Mouse (Mus musculus): ENCODE measurements at regions not wholly inside any gene's neighbourhood (a gene's known extent, or its start where the extent isn't known, plus 50 kb on each side); places are given as distances from the start of the nearest gene placed in this dataset.
A peak's percentile ranks its signal among the peaks of the same experiment; 100 is the strongest.

DNA sequence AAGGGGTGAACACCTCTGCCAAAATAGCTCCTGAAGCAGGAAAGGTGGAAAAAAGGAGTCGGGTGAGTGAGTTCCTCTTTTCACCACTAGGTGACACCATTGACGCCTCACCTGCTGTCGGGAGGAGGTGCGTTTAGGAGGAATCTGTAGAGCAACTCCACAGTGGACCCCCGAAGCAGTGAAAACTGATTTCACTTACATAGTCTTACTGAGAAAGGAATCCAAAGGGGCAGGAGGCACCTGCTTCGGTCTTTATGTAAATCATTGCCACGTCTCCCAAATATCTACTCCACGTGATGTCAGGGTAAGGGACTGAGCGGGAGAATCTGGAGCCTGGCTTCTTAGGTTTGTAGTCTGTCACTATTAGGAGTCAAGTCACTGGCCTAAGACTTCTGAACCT is 220.5 kb upstream of the Ddhd1 start:
- no peak overlapping the region for H3K27ac ChIP-seq (ENCODE audit: low read depth, low read length)
- WGBS = 17% methylated on average over 9 of the region's 9 CpGs

GRCm38 (mm10) chr14:45920783-45921182 is 262.8 kb upstream of the Ddhd1 start:
- H3K4me3 ChIP-seq (ENCODE audit: low read length) = no peak overlapping the region
- H3K36me3 ChIP-seq (ENCODE audit: control insufficient read depth, insufficient read depth, low read length) = no peaks in the 10 kb centered on the region
- H3K27ac ChIP-seq (ENCODE audit: low read depth, low read length) = no peak overlapping the region
- no peaks in the 10 kb centered on the region for H3K27me3 ChIP-seq (ENCODE audit: control insufficient read depth, insufficient read depth, low read length)
- no peaks in the 10 kb centered on the region for H3K9me3 ChIP-seq (ENCODE audit: control insufficient read depth, low read length)
- no peaks in the 10 kb centered on the region for H3K4me1 ChIP-seq (ENCODE audit: control insufficient read depth, insufficient read depth, low read length)
- H3K4me2 ChIP-seq (replicated peaks; ENCODE audit: low read depth, low read length) = no peak overlapping the region
- no peak overlapping the region for H3K9ac ChIP-seq (ENCODE audit: low read depth, low read length)
- no peak for ATAC-seq (ENCODE audit: low FRiP score, low TSS enrichment)
- WGBS = 21% methylated on average over 6 of the region's 6 CpGs

More for the DNA sequence above, 220.5 kb upstream of the Ddhd1 start:
- H3K4me1 ChIP-seq (ENCODE audit: control insufficient read depth, insufficient read depth, low read length) = no peaks in the 10 kb centered on the region
- H3K36me3 ChIP-seq (ENCODE audit: control insufficient read depth, insufficient read depth, low read length) = no peaks in the 10 kb centered on the region
- peak overlapping the region; percentile 19; the same call in 1 of the 2 replicates for H3K4me2 ChIP-seq (replicated peaks; ENCODE audit: low read depth, low read length)
- H3K9ac ChIP-seq (ENCODE audit: low read depth, low read length) = no peak overlapping the region
- ATAC-seq (ENCODE audit: low FRiP score, low TSS enrichment) = no peak
- H3K27me3 ChIP-seq (ENCODE audit: control insufficient read depth, insufficient read depth, low read length) = no peaks in the 10 kb centered on the region
- H3K9me3 ChIP-seq (ENCODE audit: control insufficient read depth, low read length) = no peaks in the 10 kb centered on the region
- H3K4me3 ChIP-seq (ENCODE audit: low read length) = no peak overlapping the region

DNA sequence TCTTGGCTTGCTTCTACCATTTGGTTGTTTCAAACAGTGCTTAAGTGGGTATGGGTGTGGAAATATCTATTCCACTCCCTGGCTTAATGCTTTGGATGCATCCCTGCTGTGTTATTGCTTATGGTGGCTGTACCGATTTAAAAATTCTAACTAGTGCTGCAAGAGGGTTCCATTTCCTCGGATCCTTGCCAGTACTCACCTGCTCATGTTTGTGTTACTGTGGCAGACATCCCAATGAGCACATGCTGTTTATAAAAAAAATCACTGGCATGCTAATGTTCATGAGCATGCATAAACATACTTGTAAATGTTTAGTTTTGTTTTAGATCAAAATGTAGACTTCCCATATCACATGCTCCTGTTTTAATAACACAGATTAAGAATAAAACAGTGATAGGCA is 285.6 kb upstream of the Ddhd1 start:
- 84% methylated on average over 2 of the region's 2 CpGs for WGBS
- no peaks in the 10 kb centered on the region for H3K9me3 ChIP-seq (ENCODE audit: control insufficient read depth, low read length)
- ATAC-seq (ENCODE audit: low FRiP score, low TSS enrichment) = no peak
- no peak overlapping the region for H3K27ac ChIP-seq (ENCODE audit: low read depth, low read length)
- no peak overlapping the region for H3K4me2 ChIP-seq (replicated peaks; ENCODE audit: low read depth, low read length)
- H3K4me1 ChIP-seq (ENCODE audit: control insufficient read depth, insufficient read depth, low read length) = no peaks in the 10 kb centered on the region
- H3K36me3 ChIP-seq (ENCODE audit: control insufficient read depth, insufficient read depth, low read length) = no peaks in the 10 kb centered on the region
- H3K9ac ChIP-seq (ENCODE audit: low read depth, low read length) = no peak overlapping the region
- H3K4me3 ChIP-seq (ENCODE audit: low read length) = no peak overlapping the region
- H3K27me3 ChIP-seq (ENCODE audit: control insufficient read depth, insufficient read depth, low read length) = no peaks in the 10 kb centered on the region

DNA sequence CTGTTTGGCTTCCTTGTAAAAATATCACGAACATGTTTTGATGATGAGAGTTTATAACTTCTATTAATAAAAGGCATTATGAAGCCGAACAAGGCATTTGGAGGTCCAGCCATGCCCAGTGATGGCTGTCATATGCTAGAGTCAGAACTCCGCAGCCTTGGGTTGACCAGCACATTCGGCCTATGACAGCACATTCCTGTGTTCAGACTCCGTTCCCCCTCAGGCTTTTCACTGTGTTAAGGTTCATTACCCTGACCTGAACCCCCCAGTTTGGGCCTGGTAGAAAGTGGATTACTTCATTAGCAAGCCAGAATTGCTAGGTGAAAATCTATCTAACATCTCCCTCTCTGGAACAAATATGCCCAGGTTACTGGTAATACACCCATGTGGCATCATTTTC is 286.2 kb upstream of the Ddhd1 start:
- no peak overlapping the region for H3K27ac ChIP-seq (ENCODE audit: low read depth, low read length)
- ATAC-seq (ENCODE audit: low FRiP score, low TSS enrichment) = no peak
- H3K36me3 ChIP-seq (ENCODE audit: control insufficient read depth, insufficient read depth, low read length) = no peaks in the 10 kb centered on the region
- no peak overlapping the region for H3K4me3 ChIP-seq (ENCODE audit: low read length)
- 66% methylated on average over 5 of the region's 5 CpGs for WGBS
- H3K4me1 ChIP-seq (ENCODE audit: control insufficient read depth, insufficient read depth, low read length) = no peaks in the 10 kb centered on the region
- H3K9me3 ChIP-seq (ENCODE audit: control insufficient read depth, low read length) = no peaks in the 10 kb centered on the region
- no peak overlapping the region for H3K9ac ChIP-seq (ENCODE audit: low read depth, low read length)
- H3K4me2 ChIP-seq (replicated peaks; ENCODE audit: low read depth, low read length) = no peak overlapping the region
- no peaks in the 10 kb centered on the region for H3K27me3 ChIP-seq (ENCODE audit: control insufficient read depth, insufficient read depth, low read length)

- WGBS = 52% methylated on average over 8 of the region's 8 CpGs
- Histone ChIP-seq H3K4me2 (replicated peaks; ENCODE audit: low read depth, low read length) (no peak overlapping the region), H3K9ac (ENCODE audit: low read depth, low read length) (no peak overlapping the region), H3K4me3 (ENCODE audit: low read length) (no peak overlapping the region), H3K9me3 (ENCODE audit: control insufficient read depth, low read length) (no peaks in the 10 kb centered on the region), H3K27ac (ENCODE audit: low read depth, low read length) (no peak overlapping the region), H3K36me3 (ENCODE audit: control insufficient read depth, insufficient read depth, low read length) (no peaks in the 10 kb centered on the region), H3K27me3 (ENCODE audit: control insufficient read depth, insufficient read depth, low read length) (no peaks in the 10 kb centered on the region), H3K4me1 (ENCODE audit: control insufficient read depth, insufficient read depth, low read length) (no peaks in the 10 kb centered on the region)
- ATAC-seq (ENCODE audit: low FRiP score, low TSS enrichment) = no peak
Observed at GRCm38 (mm10) chr14:45944506-45944905, 286.6 kb upstream of the Ddhd1 start.

- Histone ChIP-seq H3K9me3 (ENCODE audit: control insufficient read depth, low read length) (no peaks in the 10 kb centered on the region), H3K27me3 (ENCODE audit: control insufficient read depth, insufficient read depth, low read length) (no peaks in the 10 kb centered on the region), H3K27ac (ENCODE audit: low read depth, low read length) (no peak overlapping the region), H3K4me3 (ENCODE audit: low read length) (no peak overlapping the region), H3K9ac (ENCODE audit: low read depth, low read length) (no peak overlapping the region), H3K4me2 (replicated peaks; ENCODE audit: low read depth, low read length) (no peak overlapping the region), H3K36me3 (ENCODE audit: control insufficient read depth, insufficient read depth, low read length) (no peaks in the 10 kb centered on the region), H3K4me1 (ENCODE audit: control insufficient read depth, insufficient read depth, low read length) (no peaks in the 10 kb centered on the region)
- ATAC-seq (ENCODE audit: low FRiP score, low TSS enrichment) = no peak
- WGBS = 73% methylated on average over 8 of the region's 8 CpGs
Observed at GRCm38 (mm10) chr14:45956624-45957023, 298.7 kb upstream of the Ddhd1 start.

- H3K27ac ChIP-seq (ENCODE audit: low read depth, low read length) = no peak overlapping the region
- WGBS = 75% methylated on average over 4 of the region's 4 CpGs
- H3K4me2 ChIP-seq (replicated peaks; ENCODE audit: low read depth, low read length) = no peak overlapping the region
- no peaks in the 10 kb centered on the region for H3K9me3 ChIP-seq (ENCODE audit: control insufficient read depth, low read length)
- H3K36me3 ChIP-seq (ENCODE audit: control insufficient read depth, insufficient read depth, low read length) = no peaks in the 10 kb centered on the region
- no peaks in the 10 kb centered on the region for H3K4me1 ChIP-seq (ENCODE audit: control insufficient read depth, insufficient read depth, low read length)
- H3K27me3 ChIP-seq (ENCODE audit: control insufficient read depth, insufficient read depth, low read length) = no peaks in the 10 kb centered on the region
- H3K9ac ChIP-seq (ENCODE audit: low read depth, low read length) = no peak overlapping the region
- no peak overlapping the region for H3K4me3 ChIP-seq (ENCODE audit: low read length)
- no peak for ATAC-seq (ENCODE audit: low FRiP score, low TSS enrichment)
Observed at GRCm38 (mm10) chr14:45962474-45962873, 304.5 kb upstream of the Ddhd1 start.

- peak; percentile 66; the same call in 1 of the 2 replicates for ATAC-seq (ENCODE audit: low FRiP score, low TSS enrichment)
- Histone ChIP-seq H3K27ac (ENCODE audit: low read depth, low read length) (no peak overlapping the region), H3K36me3 (ENCODE audit: control insufficient read depth, insufficient read depth, low read length) (no peaks in the 10 kb centered on the region), H3K4me1 (ENCODE audit: control insufficient read depth, insufficient read depth, low read length) (no peaks in the 10 kb centered on the region), H3K9me3 (ENCODE audit: control insufficient read depth, low read length) (no peaks in the 10 kb centered on the region), H3K4me3 (ENCODE audit: low read length) (no peak overlapping the region), H3K4me2 (replicated peaks; ENCODE audit: low read depth, low read length) (no peak overlapping the region), H3K9ac (ENCODE audit: low read depth, low read length) (no peak overlapping the region), H3K27me3 (ENCODE audit: control insufficient read depth, insufficient read depth, low read length) (no peaks in the 10 kb centered on the region)
- 47% methylated on average over 7 of the region's 7 CpGs for WGBS
Observed at GRCm38 (mm10) chr14:45964043-45964442, 306.1 kb upstream of the Ddhd1 start.

DNA sequence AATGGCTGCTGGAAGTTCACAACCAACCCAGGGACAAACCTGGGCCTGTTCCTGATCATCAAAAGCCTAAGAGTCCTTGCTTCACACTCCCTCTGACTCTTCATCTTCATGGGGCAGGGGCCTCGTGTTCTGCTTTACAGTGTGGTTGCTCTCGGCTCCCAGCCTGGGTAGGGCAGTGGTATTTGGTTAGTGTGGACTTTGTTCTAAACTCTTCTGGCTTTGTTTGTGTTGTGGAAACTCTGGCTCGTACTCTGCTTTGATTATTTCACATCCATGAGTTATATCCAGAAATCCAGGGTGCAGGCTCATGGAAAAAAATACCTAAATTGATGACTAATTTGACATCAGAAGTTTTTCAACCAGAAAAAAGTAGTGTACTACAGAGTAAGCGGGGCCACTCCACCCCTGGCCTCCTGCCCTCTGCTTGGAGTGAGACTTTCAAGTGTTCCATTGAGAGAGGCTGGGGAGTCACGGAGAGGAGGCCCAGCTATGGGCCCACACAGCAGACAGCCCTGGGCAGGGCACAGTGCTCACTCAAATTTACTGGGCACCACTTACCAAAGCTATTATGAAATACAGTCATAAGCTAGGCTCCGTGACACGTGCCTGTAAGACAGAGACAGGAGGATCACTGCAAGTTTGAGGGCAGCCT is 325.4 kb upstream of the Ddhd1 start:
- H3K9ac ChIP-seq (ENCODE audit: low read depth, low read length) = no peak overlapping the region
- no peaks in the 10 kb centered on the region for H3K27me3 ChIP-seq (ENCODE audit: control insufficient read depth, insufficient read depth, low read length)
- H3K4me2 ChIP-seq (replicated peaks; ENCODE audit: low read depth, low read length) = no peak overlapping the region
- no peaks in the 10 kb centered on the region for H3K4me1 ChIP-seq (ENCODE audit: control insufficient read depth, insufficient read depth, low read length)
- ATAC-seq (ENCODE audit: low FRiP score, low TSS enrichment) = no peak
- no peaks in the 10 kb centered on the region for H3K9me3 ChIP-seq (ENCODE audit: control insufficient read depth, low read length)
- no peak overlapping the region for H3K27ac ChIP-seq (ENCODE audit: low read depth, low read length)
- 73% methylated on average over 7 of the region's 7 CpGs for WGBS
- H3K36me3 ChIP-seq (ENCODE audit: control insufficient read depth, insufficient read depth, low read length) = no peaks in the 10 kb centered on the region
- H3K4me3 ChIP-seq (ENCODE audit: low read length) = no peak overlapping the region

All from kidney, embryonic 14.5 days (tissue).